Mouse (Mus musculus) MEL (cell line): ENCODE data around the gene Bbox1.

Experiments
- CTCF ChIP-seq, 3 experiments: IDR thresholded peaks in 2 of 3; conservative IDR thresholded peaks in 1 of 3; 2 replicates each; pipeline ENCODE4 v1.5.1; 2011 to 2012; ENCODE audit warnings: low read length in 3 of 3, low read depth in 2 of 3, mild to moderate bottlenecking in 2 of 3, improper control_type of control experiment in 1 of 3, inconsistent platforms in 1 of 3, mixed read lengths in 1 of 3, moderate library complexity in 1 of 3; ENCODE audit not compliant: control insufficient read depth in 1 of 3, insufficient read depth in 1 of 3, poor library complexity in 1 of 3, severe bottlenecking in 1 of 3
- E2F4 ChIP-seq: IDR thresholded peaks from 2 replicates; pipeline ENCODE4 v1.6.1; 2011; ENCODE audit warnings: low read depth, low read length, improper control_type of control experiment, borderline replicate concordance
- JUND ChIP-seq: IDR thresholded peaks from 2 replicates; pipeline ENCODE4 v1.6.1; 2011; ENCODE audit warnings: low read depth, mild to moderate bottlenecking, improper control_type of control experiment, low read length
- MEF2A ChIP-seq: IDR thresholded peaks from 2 replicates; pipeline ENCODE4 v1.6.1; 2014; ENCODE audit warnings: low read depth, mild to moderate bottlenecking, inconsistent platforms, low read length, improper control_type of control experiment; ENCODE audit not compliant: poor library complexity, insufficient replicate concordance, severe bottlenecking; ENCODE audit errors: extremely low read depth
- POLR2A ChIP-seq, 2 experiments: IDR thresholded peaks; 2 replicates each; pipeline ENCODE4 v1.6.1; 2011 to 2012; ENCODE audit warnings: low read length in 2 of 2, mild to moderate bottlenecking in 2 of 2, control low read depth in 1 of 2, improper control_type of control experiment in 1 of 2, low read depth in 1 of 2, moderate library complexity in 1 of 2; ENCODE audit not compliant: control insufficient read depth in 1 of 2, insufficient read depth in 1 of 2, poor library complexity in 1 of 2
- TCF12 ChIP-seq: IDR thresholded peaks from 2 replicates; pipeline ENCODE4 v1.6.1; 2014; ENCODE audit warnings: low read depth, mild to moderate bottlenecking, inconsistent platforms, low read length, improper control_type of control experiment, moderate library complexity
- ZC3H11A ChIP-seq: IDR thresholded peaks from 2 replicates; pipeline ENCODE4 v1.6.1; 2012; ENCODE audit warnings: low read depth, mild to moderate bottlenecking, inconsistent platforms, low read length, improper control_type of control experiment

DNA sequence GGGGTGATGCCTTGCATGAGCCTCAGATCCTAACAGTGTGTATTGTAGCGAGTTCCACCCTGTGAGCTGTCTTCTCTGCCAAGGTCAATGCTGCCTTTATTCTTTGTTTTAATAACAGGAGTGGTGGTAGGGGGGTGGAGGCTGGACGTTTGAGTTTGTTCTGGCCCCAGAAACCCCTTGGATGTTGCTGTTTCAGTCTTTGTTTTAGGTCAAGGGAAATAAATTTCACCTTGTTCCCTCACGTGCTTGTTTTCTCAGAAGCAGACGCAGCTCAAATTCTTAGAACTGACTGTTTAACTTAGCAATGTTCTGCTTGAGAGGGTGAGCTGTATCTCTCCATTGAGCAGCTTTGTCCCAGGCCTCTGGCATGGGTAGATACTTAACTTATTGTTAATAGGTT is 87.9 kb downstream of the Bbox1 start:
- no peak for TF ChIP-seq POLR2A (IDR thresholded peaks at IDR 0.05; ENCODE audit: control insufficient read depth in 1 of 2, insufficient read depth in 1 of 2, low read depth in 1 of 2, low read length in 2 of 2, poor library complexity in 1 of 2)
- TF ChIP-seq ZC3H11A = no peak
- no peak for TF ChIP-seq CTCF (IDR thresholded peaks at IDR 0.05 in 2 of 3, conservative IDR thresholded peaks at IDR 0.05 in 1 of 3; ENCODE audit: control insufficient read depth in 1 of 3, insufficient read depth in 1 of 3, low read depth in 2 of 3, low read length in 3 of 3, poor library complexity in 1 of 3, severe bottlenecking in 1 of 3)
- TF ChIP-seq MEF2A = no peak
- no peak for TF ChIP-seq E2F4
- no peak for TF ChIP-seq TCF12
- no peak for TF ChIP-seq JUND
